Mouse (Mus musculus): ENCODE measurements around the gene Nipbl. TPM values are rescaled to one million over a fixed set of nuclear protein-coding genes. Genes with fewer than 3 reads are reported as not detected.

Gene Nipbl
- polyA plus RNA-seq, 1 experiment from 2014 or later = 20.3 TPM

DNA sequence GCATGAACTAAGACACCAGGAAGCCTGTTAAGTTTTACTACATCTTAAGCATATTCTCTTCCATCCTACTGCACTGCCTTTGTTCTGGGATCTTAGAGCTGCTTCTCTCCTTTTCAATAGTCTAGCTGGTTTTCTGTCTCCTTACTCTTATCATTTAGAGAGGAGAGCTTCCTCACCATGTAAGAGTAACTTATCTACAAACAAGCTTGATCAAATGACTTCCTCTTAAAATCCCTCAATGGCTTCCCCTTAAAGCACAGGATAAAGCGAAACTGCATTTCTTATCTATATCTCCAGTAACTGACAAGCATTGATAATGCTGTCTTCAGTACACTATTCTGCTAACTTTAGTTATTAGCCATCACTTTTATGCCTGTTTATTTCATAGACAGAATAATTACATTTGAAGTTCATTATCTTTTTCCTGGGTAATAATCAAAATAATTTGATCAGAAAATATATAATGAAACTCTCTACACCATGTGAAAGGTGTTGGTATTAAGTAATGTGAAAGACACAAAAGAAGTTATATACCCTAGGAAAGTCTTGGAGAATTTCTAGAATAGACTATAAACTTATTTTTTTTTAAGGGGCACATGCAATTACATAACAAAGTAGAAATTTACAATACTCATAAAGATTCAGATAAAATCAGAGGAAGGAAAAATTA, 33.0 kb downstream of the Nipbl start:
- Histone ChIP-seq H3K27ac (replicated peaks; ENCODE audit: low read depth, low read length) (no peak overlapping the region), H3K27me3 (replicated peaks; ENCODE audit: control insufficient read depth, insufficient read depth, low read length) (no peaks in the 10 kb centered on the region), H3K4me2 (ENCODE audit: low read depth, low read length) (no peak overlapping the region), H3K4me3 (ENCODE audit: low read depth, low read length) (no peak overlapping the region), H3K36me3 (ENCODE audit: control insufficient read depth, insufficient read depth, low read length) (no peaks in the 10 kb centered on the region), H3K9me3 (ENCODE audit: control insufficient read depth, low read length) (no peaks in the 10 kb centered on the region), H3K9ac (ENCODE audit: low read depth, low read length) (no peak overlapping the region), H3K4me1 (ENCODE audit: control insufficient read depth, insufficient read depth, low read length) (no peaks in the 10 kb centered on the region)
- ATAC-seq (ENCODE audit: low read depth) = no peak
- no peak for DNase-seq (ENCODE audit: low spot score)
- WGBS = 89% methylated on average over 1 of the region's 1 CpGs

DNA sequence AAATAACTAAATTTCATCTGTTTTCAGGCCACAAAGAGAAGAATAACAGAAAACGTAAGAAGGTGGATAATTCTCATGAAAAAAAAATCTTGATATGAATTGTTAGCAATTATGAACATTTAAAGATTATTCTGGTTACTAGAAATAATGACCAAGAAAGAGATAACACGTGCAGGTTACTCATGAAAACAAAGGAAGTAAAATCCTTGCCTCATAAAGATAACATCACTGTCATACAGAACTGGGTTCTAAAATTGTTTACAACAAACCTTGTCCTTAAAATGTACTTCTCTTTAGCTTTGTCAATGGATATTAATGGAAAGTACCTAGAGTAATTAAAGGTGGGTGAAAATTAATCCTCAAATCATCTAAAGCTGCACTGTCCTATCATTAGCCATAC, 37.2 kb downstream of the Nipbl start:
- ATAC-seq (ENCODE audit: low read depth) = no peak
- no peak overlapping the region for H3K9ac ChIP-seq (ENCODE audit: low read depth, low read length)
- H3K4me3 ChIP-seq (ENCODE audit: low read depth, low read length) = no peak overlapping the region
- H3K9me3 ChIP-seq (ENCODE audit: control insufficient read depth, low read length) = no peaks in the 10 kb centered on the region
- H3K27me3 ChIP-seq (replicated peaks; ENCODE audit: control insufficient read depth, insufficient read depth, low read length) = no peaks in the 10 kb centered on the region
- 80% methylated on average over 2 of the region's 2 CpGs for WGBS
- no peak overlapping the region for H3K27ac ChIP-seq (replicated peaks; ENCODE audit: low read depth, low read length)
- H3K4me2 ChIP-seq (ENCODE audit: low read depth, low read length) = no peak overlapping the region
- DNase-seq (ENCODE audit: low spot score) = no peak
- H3K36me3 ChIP-seq (ENCODE audit: control insufficient read depth, insufficient read depth, low read length) = no peaks in the 10 kb centered on the region
- no peaks in the 10 kb centered on the region for H3K4me1 ChIP-seq (ENCODE audit: control insufficient read depth, insufficient read depth, low read length)

DNA sequence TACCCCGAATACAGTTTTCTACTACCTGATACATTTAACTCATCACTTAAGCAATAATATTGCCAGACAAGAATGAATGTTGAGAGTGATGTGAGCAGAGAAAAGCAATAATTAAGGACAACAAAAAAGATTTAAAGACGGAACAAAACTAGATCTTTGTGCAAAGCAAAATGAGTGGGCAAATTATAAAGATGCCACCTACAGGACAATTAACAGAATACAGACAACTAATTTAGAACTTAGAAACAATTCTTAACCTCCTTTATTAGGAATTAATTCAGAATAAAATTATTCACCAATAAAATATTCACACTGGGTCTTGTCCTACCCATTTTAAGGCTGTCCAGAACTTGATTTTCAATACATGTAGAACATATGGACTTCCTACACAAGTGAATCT, 38.0 kb downstream of the Nipbl start:
- Histone ChIP-seq H3K9me3 (ENCODE audit: control insufficient read depth, low read length) (no peaks in the 10 kb centered on the region), H3K27me3 (replicated peaks; ENCODE audit: control insufficient read depth, insufficient read depth, low read length) (no peaks in the 10 kb centered on the region), H3K4me2 (ENCODE audit: low read depth, low read length) (no peak overlapping the region), H3K36me3 (ENCODE audit: control insufficient read depth, insufficient read depth, low read length) (no peaks in the 10 kb centered on the region), H3K27ac (replicated peaks; ENCODE audit: low read depth, low read length) (no peak overlapping the region), H3K4me1 (ENCODE audit: control insufficient read depth, insufficient read depth, low read length) (no peaks in the 10 kb centered on the region), H3K9ac (ENCODE audit: low read depth, low read length) (no peak overlapping the region), H3K4me3 (ENCODE audit: low read depth, low read length) (no peak overlapping the region)
- 91% methylated on average over 2 of the region's 2 CpGs for WGBS
- ATAC-seq (ENCODE audit: low read depth) = no peak
- DNase-seq (ENCODE audit: low spot score) = no peak

DNA sequence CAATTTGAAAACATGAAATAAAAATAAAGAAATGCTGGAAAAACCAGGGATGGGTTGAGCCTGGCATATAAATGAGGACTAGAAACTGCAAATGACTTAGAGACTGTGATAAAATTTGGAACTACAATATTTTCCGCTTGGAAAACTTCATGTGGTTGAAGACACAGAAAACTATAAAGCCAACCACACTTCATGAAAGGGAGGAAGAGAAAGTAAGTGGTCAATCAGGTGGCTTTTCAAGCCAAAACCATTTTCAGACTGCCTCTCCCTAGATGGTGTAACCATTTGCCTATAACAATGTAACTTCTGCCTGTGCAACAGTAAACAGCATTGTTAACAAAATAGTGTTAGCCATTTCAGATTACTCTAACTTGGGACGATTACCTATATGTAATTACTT, 41.7 kb downstream of the Nipbl start:
- no peak overlapping the region for H3K27ac ChIP-seq (replicated peaks; ENCODE audit: low read depth, low read length)
- no peaks in the 10 kb centered on the region for H3K9me3 ChIP-seq (ENCODE audit: control insufficient read depth, low read length)
- H3K4me3 ChIP-seq (ENCODE audit: low read depth, low read length) = no peak overlapping the region
- no peaks in the 10 kb centered on the region for H3K36me3 ChIP-seq (ENCODE audit: control insufficient read depth, insufficient read depth, low read length)
- no peak for ATAC-seq (ENCODE audit: low read depth)
- 91% methylated on average over 2 of the region's 2 CpGs for WGBS
- no peak overlapping the region for H3K4me2 ChIP-seq (ENCODE audit: low read depth, low read length)
- no peak for DNase-seq (ENCODE audit: low spot score)
- H3K9ac ChIP-seq (ENCODE audit: low read depth, low read length) = no peak overlapping the region
- no peaks in the 10 kb centered on the region for H3K4me1 ChIP-seq (ENCODE audit: control insufficient read depth, insufficient read depth, low read length)
- H3K27me3 ChIP-seq (replicated peaks; ENCODE audit: control insufficient read depth, insufficient read depth, low read length) = no peaks in the 10 kb centered on the region

DNA sequence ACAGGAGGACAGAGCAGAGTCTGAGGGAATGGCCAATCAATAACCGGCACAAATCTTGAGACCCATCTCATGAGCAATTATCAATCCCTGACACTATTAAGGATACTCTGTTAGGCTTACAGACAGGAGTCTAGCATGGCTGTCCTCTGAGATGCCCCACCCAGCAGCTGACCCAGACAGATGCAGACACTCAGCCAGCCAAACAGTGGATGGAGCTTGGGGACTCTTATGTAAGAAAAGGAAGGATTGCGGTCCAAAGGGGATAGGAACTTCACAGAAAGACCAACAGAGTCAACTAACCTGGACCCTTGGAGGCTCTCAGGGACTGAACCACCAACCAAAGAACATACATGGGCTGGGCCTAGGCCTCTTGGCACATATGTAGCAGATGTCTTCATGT, 42.7 kb downstream of the Nipbl start:
- DNase-seq (ENCODE audit: low spot score) = no peak
- H3K36me3 ChIP-seq (ENCODE audit: control insufficient read depth, insufficient read depth, low read length) = no peaks in the 10 kb centered on the region
- no peak overlapping the region for H3K27ac ChIP-seq (replicated peaks; ENCODE audit: low read depth, low read length)
- 95% methylated on average over 2 of the region's 2 CpGs for WGBS
- no peak overlapping the region for H3K4me3 ChIP-seq (ENCODE audit: low read depth, low read length)
- no peaks in the 10 kb centered on the region for H3K4me1 ChIP-seq (ENCODE audit: control insufficient read depth, insufficient read depth, low read length)
- no peak overlapping the region for H3K9ac ChIP-seq (ENCODE audit: low read depth, low read length)
- no peak for ATAC-seq (ENCODE audit: low read depth)
- no peak overlapping the region for H3K4me2 ChIP-seq (ENCODE audit: low read depth, low read length)
- H3K27me3 ChIP-seq (replicated peaks; ENCODE audit: control insufficient read depth, insufficient read depth, low read length) = no peaks in the 10 kb centered on the region
- no peaks in the 10 kb centered on the region for H3K9me3 ChIP-seq (ENCODE audit: control insufficient read depth, low read length)

DNA sequence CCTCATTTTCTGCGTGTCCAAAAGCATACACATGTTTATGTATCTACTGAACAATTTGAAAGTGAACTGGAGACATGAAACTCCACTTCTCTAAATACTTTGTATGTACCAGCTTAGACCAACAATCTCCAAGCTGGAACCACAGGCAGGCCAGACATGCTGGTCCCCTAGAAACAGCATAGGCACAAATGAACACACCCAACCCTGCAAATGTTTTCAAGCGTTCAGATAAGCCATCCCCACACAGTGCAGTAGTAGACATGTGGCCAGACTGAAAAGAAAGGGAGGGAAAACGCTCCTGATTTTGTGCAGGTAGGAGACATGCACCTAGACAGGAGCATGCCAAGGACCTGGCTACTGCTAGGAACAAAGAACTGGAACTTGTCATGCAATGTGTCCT, 52.5 kb downstream of the Nipbl start:
- Histone ChIP-seq H3K4me2 (ENCODE audit: low read depth, low read length) (no peak overlapping the region), H3K9ac (ENCODE audit: low read depth, low read length) (no peak overlapping the region), H3K9me3 (ENCODE audit: control insufficient read depth, low read length) (no peaks in the 10 kb centered on the region), H3K36me3 (ENCODE audit: control insufficient read depth, insufficient read depth, low read length) (no peaks in the 10 kb centered on the region), H3K4me3 (ENCODE audit: low read depth, low read length) (no peak overlapping the region), H3K4me1 (ENCODE audit: control insufficient read depth, insufficient read depth, low read length) (no peaks in the 10 kb centered on the region), H3K27ac (replicated peaks; ENCODE audit: low read depth, low read length) (no peak overlapping the region), H3K27me3 (replicated peaks; ENCODE audit: control insufficient read depth, insufficient read depth, low read length) (no peaks in the 10 kb centered on the region)
- ATAC-seq (ENCODE audit: low read depth) (no peak), DNase-seq (ENCODE audit: low spot score) (no peak)
- 88% methylated on average over 3 of the region's 3 CpGs for WGBS

DNA sequence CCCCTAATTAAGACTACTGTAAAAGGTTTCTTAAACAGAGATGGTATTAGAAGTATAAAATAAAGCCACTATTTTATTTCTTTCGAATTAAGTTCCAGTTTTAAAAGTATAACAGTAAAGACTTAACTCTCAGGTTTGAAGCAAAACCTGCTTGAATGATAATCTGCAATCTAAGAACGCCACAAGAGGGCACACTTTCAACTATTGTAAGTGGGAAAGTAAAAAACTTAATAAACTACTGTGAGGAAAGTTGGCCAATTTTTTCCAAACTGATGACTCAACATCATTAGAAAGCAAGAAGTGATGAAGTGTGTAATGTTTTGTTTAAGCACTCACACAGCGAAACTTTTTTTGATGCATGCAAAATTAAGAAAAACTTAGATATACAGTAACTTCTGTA, 62.0 kb downstream of the Nipbl start:
- H3K4me3 ChIP-seq (ENCODE audit: low read depth, low read length) = no peak overlapping the region
- H3K4me1 ChIP-seq (ENCODE audit: control insufficient read depth, insufficient read depth, low read length) = no peaks in the 10 kb centered on the region
- WGBS = 62% methylated on average over 3 of the region's 3 CpGs
- no peaks in the 10 kb centered on the region for H3K9me3 ChIP-seq (ENCODE audit: control insufficient read depth, low read length)
- DNase-seq (ENCODE audit: low spot score) (peak; percentile 70), ATAC-seq (ENCODE audit: low read depth) (no peak)
- no peak overlapping the region for H3K27ac ChIP-seq (replicated peaks; ENCODE audit: low read depth, low read length)
- H3K9ac ChIP-seq (ENCODE audit: low read depth, low read length) = no peak overlapping the region
- H3K4me2 ChIP-seq (ENCODE audit: low read depth, low read length) = no peak overlapping the region
- H3K27me3 ChIP-seq (replicated peaks; ENCODE audit: control insufficient read depth, insufficient read depth, low read length) = no peaks in the 10 kb centered on the region
- no peaks in the 10 kb centered on the region for H3K36me3 ChIP-seq (ENCODE audit: control insufficient read depth, insufficient read depth, low read length)

DNA sequence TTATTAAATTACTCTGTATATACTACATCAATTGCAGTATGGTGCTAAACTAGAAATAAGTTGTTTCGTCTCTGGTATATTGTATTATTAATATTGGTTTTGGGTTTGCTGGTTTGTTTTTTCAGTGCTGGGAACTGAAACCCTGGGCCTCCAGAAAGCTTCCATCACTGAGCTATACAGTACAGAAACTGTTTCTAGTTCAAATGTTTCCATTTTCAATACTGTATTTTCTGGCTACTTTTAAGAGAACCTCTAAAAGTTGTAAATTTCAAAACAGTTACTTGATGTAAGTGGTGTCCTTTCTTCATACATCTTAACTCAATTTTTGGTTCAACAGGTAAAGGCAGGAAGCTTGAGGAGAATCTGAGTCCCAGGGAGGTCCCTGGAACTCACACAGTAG, 68.6 kb downstream of the Nipbl start:
- ATAC-seq (ENCODE audit: low read depth) (no peak), DNase-seq (ENCODE audit: low spot score) (no peak)
- Histone ChIP-seq H3K9ac (ENCODE audit: low read depth, low read length) (no peak overlapping the region), H3K4me2 (ENCODE audit: low read depth, low read length) (no peak overlapping the region), H3K4me1 (ENCODE audit: control insufficient read depth, insufficient read depth, low read length) (no peaks in the 10 kb centered on the region), H3K36me3 (ENCODE audit: control insufficient read depth, insufficient read depth, low read length) (peaks cover 16% of the 10 kb centered on the region), H3K4me3 (ENCODE audit: low read depth, low read length) (no peak overlapping the region), H3K27me3 (replicated peaks; ENCODE audit: control insufficient read depth, insufficient read depth, low read length) (no peaks in the 10 kb centered on the region), H3K9me3 (ENCODE audit: control insufficient read depth, low read length) (no peaks in the 10 kb centered on the region), H3K27ac (replicated peaks; ENCODE audit: low read depth, low read length) (no peak overlapping the region)
- 81% methylated on average over 1 of the region's 1 CpGs for WGBS

DNA sequence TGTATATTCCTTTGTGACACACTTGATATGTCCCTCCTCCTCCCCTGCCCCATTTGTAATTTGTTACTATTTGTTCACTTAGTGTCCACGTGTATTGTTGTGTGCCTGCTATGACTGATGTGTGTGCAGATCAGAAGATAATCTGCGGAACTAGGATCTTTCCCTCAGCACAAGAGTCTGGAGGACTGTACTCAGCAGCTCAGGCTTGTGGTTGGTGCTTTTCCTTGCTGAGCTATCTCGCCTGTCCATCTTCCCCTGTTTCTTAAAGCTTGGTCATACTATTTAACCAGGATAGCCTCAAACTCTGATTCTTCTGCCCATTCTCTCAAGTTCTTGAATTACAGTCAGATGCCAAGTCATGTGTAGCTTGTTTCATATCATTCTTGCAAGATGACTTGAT, 69.5 kb downstream of the Nipbl start:
- no peak overlapping the region for H3K4me3 ChIP-seq (ENCODE audit: low read depth, low read length)
- no peak overlapping the region for H3K27ac ChIP-seq (replicated peaks; ENCODE audit: low read depth, low read length)
- DNase-seq (ENCODE audit: low spot score) (no peak), ATAC-seq (ENCODE audit: low read depth) (no peak)
- H3K9ac ChIP-seq (ENCODE audit: low read depth, low read length) = no peak overlapping the region
- no peaks in the 10 kb centered on the region for H3K9me3 ChIP-seq (ENCODE audit: control insufficient read depth, low read length)
- H3K27me3 ChIP-seq (replicated peaks; ENCODE audit: control insufficient read depth, insufficient read depth, low read length) = no peaks in the 10 kb centered on the region
- peaks cover 21% of the 10 kb centered on the region for H3K36me3 ChIP-seq (ENCODE audit: control insufficient read depth, insufficient read depth, low read length)
- H3K4me1 ChIP-seq (ENCODE audit: control insufficient read depth, insufficient read depth, low read length) = no peaks in the 10 kb centered on the region
- no peak overlapping the region for H3K4me2 ChIP-seq (ENCODE audit: low read depth, low read length)
- WGBS = 76% methylated on average over 3 of the region's 3 CpGs

Measured in embryonic facial prominence, embryonic 14.5 days (tissue).